Mouse (Mus musculus) kidney, adult 2 months (tissue): ENCODE results near the gene Tifa.

ENCODE experiments used
- CTCF ChIP-seq: fragments of 200-500 bp; conservative IDR thresholded peaks from 2 replicates; pipeline ENCODE4 v1.5.1; 2011; ENCODE audit warnings: low read depth, mild to moderate bottlenecking, control low read depth, low read length, moderate library complexity, mixed read lengths; ENCODE audit not compliant: insufficient read depth, insufficient read length
- POLR2A ChIP-seq: fragments of 200-500 bp; IDR thresholded peaks from one replicate; pipeline ENCODE4 v1.6.1; 2011; ENCODE audit warnings: low read depth, low read length, control low read depth

DNA sequence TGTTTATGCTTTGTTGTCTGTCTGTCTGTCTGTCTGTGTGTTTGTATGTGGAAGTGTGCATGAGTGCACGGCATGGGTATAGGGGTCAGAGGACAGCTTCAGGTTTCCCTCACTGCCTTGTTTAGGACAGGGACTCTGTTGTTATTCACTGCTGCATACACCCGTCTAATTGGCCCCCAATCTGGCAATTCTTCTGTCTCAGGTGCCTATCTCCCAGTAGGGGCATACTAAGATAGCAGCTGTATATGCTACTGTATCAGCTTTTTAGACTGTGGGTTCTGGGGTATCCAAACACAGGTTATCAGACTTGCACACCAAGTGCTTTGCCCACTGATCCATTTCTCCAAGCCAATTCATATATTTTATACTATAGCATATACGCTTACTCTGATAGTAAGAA, 90.4 kb downstream of the Tifa start:
- no peak for TF ChIP-seq CTCF
- no peak for TF ChIP-seq POLR2A
